Mouse (Mus musculus): Measurements from ENCODE around the gene Mttp. TPM values are rescaled to one million over a fixed set of nuclear protein-coding genes. Genes with fewer than 3 reads are reported as not detected.
"Not testable (repeated sequence)": the region's sequence is repeated elsewhere in the genome, so short reads cannot be mapped to it uniquely, and the experiment has no call there.

Mttp gene
- polyA plus RNA-seq, 1 experiment from 2014 or later = 10.2 TPM

DNA sequence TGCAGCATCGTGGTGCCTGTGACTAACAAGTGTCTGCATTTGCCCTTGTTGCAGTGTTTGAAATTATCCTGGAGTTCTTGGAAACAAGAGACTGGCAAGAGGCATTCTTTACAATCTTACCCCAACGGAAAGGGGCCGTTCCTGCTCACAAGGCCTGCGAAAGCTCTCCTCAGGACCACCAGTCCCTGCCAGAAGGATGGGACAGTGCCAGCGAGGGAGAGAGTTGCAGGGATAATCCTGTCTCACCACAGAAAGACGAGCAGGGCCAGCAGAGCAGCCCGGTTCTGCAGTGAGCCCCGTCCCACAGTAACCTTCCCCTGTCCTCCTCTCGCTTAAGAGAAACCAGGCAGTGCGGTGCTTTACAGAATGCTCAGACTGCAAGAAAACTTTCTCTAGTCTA, 11.9 kb upstream of the Mttp start:
- Histone ChIP-seq H3K4me1 (no peaks in the 10 kb centered on the region), H3K9ac (no peak overlapping the region), H3K36me3 (peaks cover 10% of the 10 kb centered on the region), H3K27me3 (no peaks in the 10 kb centered on the region), H3K4me3 (no peak overlapping the region), H3K4me2 (replicated peaks) (no peak overlapping the region), H3K27ac (no peak overlapping the region), H3K9me3 (no peaks in the 10 kb centered on the region)
- WGBS = 64% methylated on average over 10 of the region's 10 CpGs
- ATAC-seq (ENCODE audit: insufficient number of reproducible peaks, insufficient read depth, low FRiP score, low TSS enrichment) = no peak

DNA sequence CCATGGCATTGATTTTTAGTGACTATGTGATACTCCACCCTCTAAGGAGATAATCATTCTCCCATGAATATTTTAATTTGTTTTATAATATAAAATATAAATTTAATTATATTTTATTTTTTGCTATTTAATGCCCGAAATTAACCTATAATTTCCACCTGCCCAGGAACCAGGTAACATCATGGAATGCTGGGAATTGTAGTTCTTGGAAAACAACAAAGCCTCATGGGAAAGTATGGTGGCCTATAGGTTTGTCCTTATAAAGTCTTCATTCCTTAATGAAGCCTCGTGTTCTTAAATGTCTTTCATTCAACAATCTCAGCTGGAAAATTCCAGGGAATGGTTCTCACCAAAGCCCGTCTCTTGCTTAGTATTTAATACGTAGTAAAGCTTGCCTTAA, 10.3 kb upstream of the Mttp start:
- Histone ChIP-seq H3K27me3 (no peaks in the 10 kb centered on the region), H3K9me3 (no peaks in the 10 kb centered on the region), H3K27ac (no peak overlapping the region), H3K4me3 (no peak overlapping the region), H3K4me2 (replicated peaks) (no peak overlapping the region), H3K4me1 (no peaks in the 10 kb centered on the region), H3K36me3 (peaks cover 10% of the 10 kb centered on the region), H3K9ac (no peak overlapping the region)
- ATAC-seq (ENCODE audit: insufficient number of reproducible peaks, insufficient read depth, low FRiP score, low TSS enrichment) = no peak
- 90% methylated on average over 4 of the region's 4 CpGs for whole genome bisulfite sequencing

DNA sequence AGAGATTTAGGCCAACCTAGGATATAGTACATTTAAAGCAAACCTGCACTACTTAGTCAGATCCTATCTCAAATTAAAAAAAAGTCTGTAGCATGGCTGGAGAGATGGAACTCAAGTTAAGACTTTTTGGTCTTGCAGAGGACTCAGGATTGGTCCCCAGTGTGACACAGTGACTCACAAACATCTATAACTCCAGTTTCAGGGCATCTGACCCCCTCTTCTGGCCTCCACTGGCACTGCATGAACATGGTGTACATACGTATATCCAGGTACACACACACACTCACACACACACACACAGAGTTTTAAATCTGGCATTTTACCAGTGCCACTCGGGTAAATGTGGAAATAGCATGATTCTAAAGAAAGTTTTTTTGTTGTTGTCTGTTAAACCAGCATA, 4.0 kb upstream of the Mttp start:
- H3K9me3 ChIP-seq = no peaks in the 10 kb centered on the region
- H3K36me3 ChIP-seq = peaks cover 18% of the 10 kb centered on the region; the same call in 1 of the 2 replicates
- 88% methylated on average over 2 of the region's 2 CpGs for WGBS
- no peak overlapping the region for H3K27ac ChIP-seq
- no peak overlapping the region for H3K4me2 ChIP-seq (replicated peaks)
- ATAC-seq (ENCODE audit: insufficient number of reproducible peaks, insufficient read depth, low FRiP score, low TSS enrichment) = no peak
- H3K9ac ChIP-seq = no peak overlapping the region
- no peaks in the 10 kb centered on the region for H3K27me3 ChIP-seq
- no peaks in the 10 kb centered on the region for H3K4me1 ChIP-seq
- no peak overlapping the region for H3K4me3 ChIP-seq

DNA sequence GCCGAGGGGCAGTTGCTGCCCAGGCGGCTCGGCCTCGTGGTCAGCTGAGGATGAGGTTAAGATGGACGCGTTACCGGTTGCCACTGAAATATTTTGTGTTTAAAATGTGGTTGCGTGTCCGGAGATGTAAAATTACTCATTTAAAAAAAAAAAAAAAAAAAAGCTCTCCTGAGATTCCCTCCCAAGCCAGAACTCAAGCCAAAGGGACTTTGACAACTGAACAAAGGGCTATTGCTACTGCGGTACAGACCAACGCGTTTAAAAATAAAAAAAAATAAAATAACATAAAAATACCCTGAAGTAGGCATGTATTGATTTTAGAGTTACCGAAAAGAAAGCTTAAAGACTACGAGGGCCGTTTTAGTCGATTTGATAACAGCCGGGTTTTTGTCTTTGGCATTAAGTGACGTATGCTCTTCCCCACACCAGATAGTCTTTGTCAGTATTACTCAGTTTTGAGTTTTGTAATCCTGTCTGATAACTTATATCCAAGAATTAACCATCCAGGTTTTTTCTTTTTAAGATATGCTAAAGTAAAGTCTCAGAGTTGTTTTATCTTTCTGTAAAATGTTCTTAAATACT, 617 bp downstream of the Mttp start:
- H3K9me3 ChIP-seq = no peaks in the 10 kb centered on the region

DNA sequence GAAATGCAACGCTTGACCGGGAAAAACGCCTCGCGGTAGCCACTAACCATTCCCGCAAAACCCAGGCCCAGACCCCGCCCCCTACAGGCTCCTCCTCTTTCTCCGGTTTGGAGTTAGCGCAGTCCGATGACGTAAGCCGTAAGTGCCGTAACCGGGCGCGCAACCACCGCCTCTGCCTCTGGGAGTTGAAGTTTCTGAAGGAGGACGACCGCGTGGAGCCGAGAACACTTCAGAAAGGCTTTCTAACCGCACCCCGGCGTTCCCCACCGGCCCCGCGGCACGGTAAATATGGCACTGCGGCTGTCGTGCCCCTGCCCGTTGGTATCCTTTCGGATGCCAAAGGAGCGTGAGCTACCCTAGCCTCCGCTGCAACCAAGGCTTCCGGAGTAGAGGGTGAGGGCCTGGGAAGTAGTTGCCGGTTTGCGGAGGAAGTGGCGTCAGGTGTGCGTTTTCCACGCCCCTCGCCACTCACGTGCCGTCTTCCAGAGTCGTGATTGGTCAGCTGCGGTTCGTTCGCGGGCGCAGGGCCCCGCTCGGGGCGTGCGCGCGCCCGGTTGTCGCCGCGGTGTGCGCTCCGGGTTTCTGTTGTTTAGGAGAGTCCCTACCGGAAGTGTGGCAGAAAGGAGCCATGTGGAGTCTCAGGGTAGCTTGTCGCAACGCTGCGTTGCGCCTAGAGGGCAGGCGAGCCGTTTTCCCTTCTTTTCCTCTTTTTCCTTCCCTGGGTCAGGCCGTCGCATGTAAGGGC, 1.3 kb downstream of the Mttp start, which contains the start of gene Trmt10a:
Trmt10a (plus strand) TSS at position 134 of the 745 bp plus-strand sequence.
- Histone ChIP-seq H3K36me3 (no peaks in the 10 kb centered on the region), H3K4me2 (replicated peaks) (peak within 1 kb of the TSS; percentile 57), H3K4me3 (peak within 1 kb of the TSS; percentile 56), H3K4me1 (no peaks in the 10 kb centered on the region), H3K9me3 (no peaks in the 10 kb centered on the region), H3K9ac (peak within 1 kb of the TSS; percentile 72), H3K27me3 (no peaks in the 10 kb centered on the region), H3K27ac (peak within 1 kb of the TSS; percentile 99)
- peak; percentile 98 for ATAC-seq (ENCODE audit: insufficient number of reproducible peaks, insufficient read depth, low FRiP score, low TSS enrichment)
- under 1% methylated on average over 70 of the region's 70 CpGs for WGBS

More for the DNA sequence above, 617 bp downstream of the Mttp start:
- WGBS = under 1% methylated on average over 18 of the region's 18 CpGs
- Histone ChIP-seq H3K4me3 (peak overlapping the region; percentile 56), H3K4me1 (no peaks in the 10 kb centered on the region), H3K36me3 (no peaks in the 10 kb centered on the region; the same call in 1 of the 2 replicates), H3K27me3 (no peaks in the 10 kb centered on the region), H3K4me2 (replicated peaks) (peak overlapping the region; percentile 57), H3K9ac (peak overlapping the region; percentile 72), H3K27ac (peak overlapping the region; percentile 99)
- no peak for ATAC-seq (ENCODE audit: insufficient number of reproducible peaks, insufficient read depth, low FRiP score, low TSS enrichment)

DNA sequence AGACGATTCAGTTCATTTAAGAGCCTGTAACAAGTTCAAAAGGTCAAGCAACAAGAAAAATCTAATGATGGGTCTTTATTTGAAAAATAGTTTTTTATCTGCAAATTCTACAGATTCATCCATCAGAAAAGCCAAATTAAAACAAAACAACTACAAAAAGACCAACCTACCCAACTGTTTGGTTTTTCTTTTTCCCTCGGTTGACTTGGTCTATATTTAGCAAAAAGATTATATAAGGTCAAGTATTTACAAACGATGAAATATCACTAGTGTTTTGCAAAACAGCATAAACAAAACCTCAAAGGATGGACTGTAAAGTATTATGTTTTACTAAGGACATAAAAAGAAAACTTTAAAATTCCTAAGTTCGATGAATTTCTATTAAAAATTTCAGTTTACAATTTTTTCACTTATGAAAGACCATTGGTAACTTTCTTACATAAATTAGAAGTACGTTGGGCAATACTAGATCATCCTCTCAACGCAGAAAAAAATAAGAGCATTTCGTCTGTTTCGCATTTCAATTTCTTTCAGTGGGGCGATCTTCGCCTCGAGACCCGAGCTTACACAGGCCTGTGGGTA, 1.9 kb downstream of the Mttp start:
- Histone ChIP-seq H3K27ac (peak overlapping the region; percentile 99), H3K36me3 (no peaks in the 10 kb centered on the region), H3K9me3 (no peaks in the 10 kb centered on the region), H3K9ac (peak overlapping the region; percentile 42; the same call in 1 of the 2 replicates), H3K27me3 (no peaks in the 10 kb centered on the region), H3K4me2 (replicated peaks) (peak overlapping the region; percentile 40), H3K4me3 (peak overlapping the region; percentile 56), H3K4me1 (no peaks in the 10 kb centered on the region)
- no peak for ATAC-seq (ENCODE audit: insufficient number of reproducible peaks, insufficient read depth, low FRiP score, low TSS enrichment)
- 5% methylated on average over 12 of the region's 12 CpGs for WGBS

DNA sequence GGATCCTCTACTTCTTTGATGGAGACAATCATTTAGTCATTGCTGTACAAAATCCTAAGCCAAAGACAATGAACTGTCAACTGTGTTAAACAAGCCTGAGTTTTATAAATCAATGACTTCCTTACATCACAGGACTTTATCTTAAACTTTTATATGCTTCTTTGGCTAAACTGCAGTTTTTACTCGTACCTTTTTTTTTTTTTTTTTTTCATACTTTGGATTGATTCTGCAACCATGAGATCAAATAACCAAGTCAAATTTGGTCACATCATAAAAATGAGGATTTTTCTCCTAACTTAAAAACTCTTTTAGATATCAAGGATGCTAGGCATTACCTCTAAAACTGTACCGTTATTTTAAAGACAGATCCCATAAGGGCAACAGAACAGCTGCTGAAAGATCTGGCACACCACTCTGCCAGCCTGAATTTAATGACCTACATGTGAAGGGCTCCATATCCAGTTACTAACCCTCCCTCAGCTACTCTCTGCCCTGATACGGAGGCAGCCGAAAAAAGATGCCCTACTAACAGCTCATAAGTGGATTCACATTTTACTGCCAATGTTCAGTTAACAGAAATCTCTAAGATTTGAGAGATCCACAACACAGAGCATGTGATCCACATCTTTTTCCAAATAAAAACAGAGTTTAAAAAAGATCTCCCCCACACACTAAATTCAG, 2.6 kb downstream of the Mttp start:
- 31% methylated on average over 4 of the region's 4 CpGs for WGBS
- H3K27ac ChIP-seq = 0 out of 2 replicates have a peak overlapping the region, but pooled peaks have one; percentile 30
- H3K27me3 ChIP-seq = no peaks in the 10 kb centered on the region
- no peak for ATAC-seq (ENCODE audit: insufficient number of reproducible peaks, insufficient read depth, low FRiP score, low TSS enrichment)
- peak overlapping the region; percentile 40 for H3K4me2 ChIP-seq (replicated peaks)
- no peaks in the 10 kb centered on the region for H3K4me1 ChIP-seq
- H3K9ac ChIP-seq = no peak overlapping the region
- H3K9me3 ChIP-seq = no peaks in the 10 kb centered on the region
- H3K4me3 ChIP-seq = peak overlapping the region; percentile 15; the same call in 1 of the 2 replicates
- H3K36me3 ChIP-seq = no peaks in the 10 kb centered on the region

DNA sequence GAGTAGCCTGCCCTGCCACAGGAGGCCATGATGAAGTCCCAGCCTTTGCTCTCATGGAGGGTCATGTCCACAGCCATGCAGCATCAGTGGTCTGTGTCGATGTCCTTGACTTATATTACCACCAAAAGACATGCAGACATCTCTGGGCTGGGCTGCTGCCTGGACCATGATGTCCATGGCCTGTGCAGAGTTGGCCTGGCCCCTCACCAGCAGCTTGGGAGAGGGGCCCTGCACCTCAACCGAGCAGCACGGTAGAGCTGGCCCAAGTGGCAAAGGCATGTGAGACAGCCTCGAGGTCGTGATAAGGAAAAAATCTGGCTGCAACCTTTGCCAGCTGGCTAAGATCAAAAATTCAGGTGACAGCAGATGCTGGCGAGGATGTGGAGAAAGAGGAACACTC, 5.1 kb downstream of the Mttp start:
- Histone ChIP-seq H3K4me1 (no peaks in the 10 kb centered on the region), H3K27me3 (no peaks in the 10 kb centered on the region), H3K4me2 (replicated peaks) (no peak overlapping the region), H3K9me3 (no peaks in the 10 kb centered on the region), H3K36me3 (no peaks in the 10 kb centered on the region), H3K27ac (no peak overlapping the region), H3K4me3 (no peak overlapping the region), H3K9ac (no peak overlapping the region)
- no peak for ATAC-seq (ENCODE audit: insufficient number of reproducible peaks, insufficient read depth, low FRiP score, low TSS enrichment)
- WGBS = 89% methylated on average over 6 of the region's 6 CpGs

DNA sequence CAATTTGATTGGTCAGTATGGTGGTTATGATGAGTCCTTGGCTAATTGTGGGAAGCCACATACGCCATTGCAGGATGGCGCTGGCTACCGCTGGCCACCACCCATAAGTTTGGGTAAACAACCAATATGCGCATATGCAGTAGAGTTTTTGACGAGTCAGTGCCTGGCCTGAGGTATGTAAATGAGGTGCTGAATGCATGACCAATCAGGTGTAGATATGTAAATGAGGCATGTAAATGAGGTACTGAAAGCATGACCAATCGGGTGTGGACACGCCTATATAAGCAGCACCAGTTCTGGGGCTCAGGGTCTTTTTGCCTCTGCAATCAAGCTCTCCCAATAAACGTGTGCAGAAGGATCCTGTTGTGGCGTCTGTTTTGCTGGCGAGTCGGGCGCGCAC, 6.6 kb downstream of the Mttp start:
- not testable (repeated sequence) for ATAC-seq (ENCODE audit: insufficient number of reproducible peaks, insufficient read depth, low FRiP score, low TSS enrichment); H3K27me3 ChIP-seq; H3K4me1 ChIP-seq; H3K27ac ChIP-seq; H3K4me2 ChIP-seq (replicated peaks); H3K9ac ChIP-seq; H3K36me3 ChIP-seq; H3K4me3 ChIP-seq; H3K9me3 ChIP-seq
- 94% methylated on average over 13 of the region's 13 CpGs for WGBS

DNA sequence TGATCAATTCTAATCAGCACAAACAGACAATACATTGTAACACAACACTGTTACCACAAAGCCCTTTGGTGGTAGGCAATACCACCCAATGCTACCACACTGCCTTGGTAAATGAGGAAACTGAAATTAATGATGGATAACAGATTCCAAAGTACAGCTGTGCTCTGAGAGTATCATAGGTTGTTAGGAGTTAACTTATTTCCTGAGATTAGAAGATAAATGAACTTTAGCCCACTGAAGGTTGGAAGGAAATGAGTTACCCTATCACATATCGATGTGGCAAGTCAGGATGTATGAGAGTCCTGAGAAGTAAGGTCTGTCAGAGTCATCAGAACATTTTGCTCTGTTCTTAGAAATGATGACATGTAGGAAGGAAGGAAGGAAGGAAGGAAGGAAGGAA, 10.2 kb downstream of the Mttp start:
- no peak overlapping the region for H3K4me3 ChIP-seq
- H3K9me3 ChIP-seq = no peaks in the 10 kb centered on the region
- H3K4me2 ChIP-seq (replicated peaks) = no peak overlapping the region
- H3K27ac ChIP-seq = no peak overlapping the region
- H3K4me1 ChIP-seq = no peaks in the 10 kb centered on the region
- no peak for ATAC-seq (ENCODE audit: insufficient number of reproducible peaks, insufficient read depth, low FRiP score, low TSS enrichment)
- H3K27me3 ChIP-seq = no peaks in the 10 kb centered on the region
- H3K9ac ChIP-seq = no peak overlapping the region
- no peaks in the 10 kb centered on the region for H3K36me3 ChIP-seq
- WGBS = 71% methylated on average over 1 of the region's 1 CpGs

DNA sequence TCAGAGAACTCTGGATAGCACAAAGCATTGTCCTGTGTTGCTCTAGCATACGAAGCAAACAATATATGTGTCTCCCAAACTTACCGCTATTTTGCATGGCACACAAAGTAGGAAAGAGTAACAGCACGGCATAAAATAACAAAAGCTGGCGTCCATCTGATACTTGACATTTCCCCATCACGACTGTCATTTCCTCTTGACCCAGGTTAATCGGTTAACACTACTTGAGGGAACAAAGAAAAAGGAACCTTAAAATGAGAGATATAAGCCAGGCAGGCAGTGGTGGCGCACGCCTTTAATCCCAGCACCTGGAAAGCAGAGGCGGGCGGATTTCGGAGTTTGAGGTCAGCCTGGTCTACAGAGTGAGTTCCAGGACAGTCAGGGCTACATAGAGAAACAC, 10.9 kb downstream of the Mttp start:
- no peaks in the 10 kb centered on the region for H3K9me3 ChIP-seq
- H3K4me3 ChIP-seq = no peak overlapping the region
- 83% methylated on average over 11 of the region's 11 CpGs for WGBS
- no peaks in the 10 kb centered on the region for H3K36me3 ChIP-seq
- H3K27me3 ChIP-seq = no peaks in the 10 kb centered on the region
- no peaks in the 10 kb centered on the region for H3K4me1 ChIP-seq
- H3K4me2 ChIP-seq (replicated peaks) = no peak overlapping the region
- no peak overlapping the region for H3K27ac ChIP-seq
- no peak overlapping the region for H3K9ac ChIP-seq
- no peak for ATAC-seq (ENCODE audit: insufficient number of reproducible peaks, insufficient read depth, low FRiP score, low TSS enrichment)

Data from embryonic facial prominence, embryonic 12.5 days (tissue).